Comparison of ENCODE assay signal across 8 mouse cellular contexts in the genomic region with DNA sequence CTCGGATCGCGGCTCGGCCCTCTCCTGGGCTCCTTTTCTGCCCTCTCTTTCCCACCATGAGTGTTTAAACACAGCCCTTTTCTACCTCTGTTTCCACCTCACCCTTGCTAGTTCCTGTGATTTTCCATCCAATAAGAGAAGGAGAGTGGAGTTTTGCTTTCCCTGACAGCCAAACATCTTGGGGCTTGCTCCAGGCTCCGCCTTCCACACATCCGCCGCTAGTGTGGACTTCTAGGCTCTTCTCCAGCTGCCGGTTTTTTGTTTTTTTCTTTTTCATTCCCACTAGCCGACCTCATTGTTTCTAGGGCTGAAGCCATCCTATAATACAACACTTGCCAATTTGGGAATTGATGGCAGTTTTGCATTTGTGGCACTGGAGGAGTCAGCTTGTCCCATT. TPM values are rescaled to one million over a fixed set of nuclear protein-coding genes. Genes with fewer than 3 reads are reported as not detected.
A peak's percentile ranks its signal among the peaks of the same experiment; 100 is the strongest.
DNase-seq lines count a peak whose midpoint lies in the region; ATAC-seq and TF ChIP-seq lines count a peak whose summit lies in the region.

No protein-coding gene starts in this region.

- H3K9ac ChIP-seq in hindbrain, postnatal 0 days (replicated peaks; ENCODE audit: low read length): peak overlapping the region; percentile 50

- peak; percentile 55 for ATAC-seq in hindbrain, postnatal 0 days

- H3K79me2 ChIP-seq in macrophage (ENCODE audit: inconsistent target): peaks cover 21% of the 10 kb centered on the region

- no peaks in the 10 kb centered on the region for H3K36me3 ChIP-seq in hindbrain, postnatal 0 days (ENCODE audit: insufficient read depth, low read length)
- no peaks in the 10 kb centered on the region for H3K36me3 ChIP-seq in macrophage (ENCODE audit: inconsistent target)

- intact Hi-C loops in left cerebral cortex, adult 2 months (cut with DNase I): no loop called here

- H3K27me3 ChIP-seq in hindbrain, postnatal 0 days (ENCODE audit: insufficient read depth, low read length): no peaks in the 10 kb centered on the region

- WGBS in hindbrain, postnatal 0 days: 2% methylated on average over 9 of the region's 9 CpGs
- WGBS in macrophage (ENCODE audit: missing documents): under 1% methylated on average over 9 of the region's 9 CpGs

- peak overlapping the region; percentile 62 for H3K4me2 ChIP-seq in hindbrain, postnatal 0 days (ENCODE audit: low read depth, low read length)

- H3K27ac ChIP-seq in hindbrain, postnatal 0 days: peak overlapping the region; percentile 99
- peak overlapping the region; percentile 99 for H3K27ac ChIP-seq in left cerebral cortex, adult 2 months
- H3K27ac ChIP-seq in macrophage: peak overlapping the region; percentile 98

- peak; percentile 2; the same call in 1 of the 2 replicates for TF ChIP-seq CTCF in hindbrain, postnatal 0 days (IDR thresholded peaks at IDR 0.05; ENCODE audit: low read depth)
- no peak; the same call in 1 of the 2 replicates for TF ChIP-seq CTCF in left cerebral cortex, adult 2 months (IDR thresholded peaks at IDR 0.05)

- peak overlapping the region; percentile 21; the same call in 1 of the 2 replicates for H3K4me3 ChIP-seq in hindbrain, postnatal 0 days (ENCODE audit: low read length)
- peak overlapping the region; percentile 42 for H3K4me3 ChIP-seq in left cerebral cortex, adult 2 months
- peak overlapping the region; percentile 28 for H3K4me3 ChIP-seq in macrophage (ENCODE audit: inconsistent target)

- peak; percentile 53 to 59 for DNase-seq in adrenal gland, adult 18-20 months (ENCODE audit: low spot score in 2 of 2)
- DNase-seq in embryo, embryonic 10 days (ENCODE audit: low spot score): peak; percentile 83
- peak; percentile 54 to 66 for DNase-seq in gastrocnemius, adult 8-10 months (ENCODE audit: low spot score in 2 of 2)
- DNase-seq in hindbrain, postnatal 0 days (ENCODE audit: low spot score): peak; percentile 90
- peak; percentile 39 to 63 for DNase-seq in left cerebral cortex, adult 2 months (ENCODE audit: extremely low spot score in 1 of 2, low spot score in 2 of 2)
- peak; percentile 64 to 69 for DNase-seq in right cerebral cortex, adult 2 months (ENCODE audit: low spot score in 2 of 2)
- peak; percentile 65 to 70 for DNase-seq in urinary bladder, postnatal 4 days (ENCODE audit: low spot score in 2 of 2)

- H3K4me1 ChIP-seq in hindbrain, postnatal 0 days (ENCODE audit: insufficient read depth, low read length): peaks cover 26% of the 10 kb centered on the region

- no peaks in the 10 kb centered on the region for H3K9me3 ChIP-seq in hindbrain, postnatal 0 days (ENCODE audit: low read length)

RNA-seq across cellular contexts. Expression of gene Sde2, which starts 2.8 kb away (rescaled TPM):
- 10 to 100 TPM; 21.5 to 22.9 TPM for total RNA-seq in adrenal gland, adult 18-20 months (2021)
- total RNA-seq in gastrocnemius, adult 8-10 months (2022): 1 to 10 TPM; 6.8 to 8.4 (median 7.6) TPM
- total RNA-seq in hindbrain, postnatal 0 days (2014; rRNA removed): 11.1 and 13.1 TPM in 2 replicates
- polyA plus RNA-seq in hindbrain, postnatal 0 days (2015; fragmentation: Nextera tagmentation; extraction: Ambion mirVana): 21.4 and 21.7 TPM in 2 replicates
- total RNA-seq in left cerebral cortex, adult 2 months (2021): 10 to 100 TPM; 23.4 to 24.5 TPM
- 100 to 1,000 TPM in 9 of 26 experiments, 10 to 100 TPM in 17; 26.5 to 185 (median 73.7) TPM for total RNA-seq in macrophage (2018; cell fraction: chromatin; rRNA removed)
- 10 to 100 TPM; 20.3 to 76.1 (median 33.2) TPM for total RNA-seq in macrophage (2018; cell fraction: cytosol; rRNA removed)
- total RNA-seq in macrophage (2018; cell fraction: nucleus; rRNA removed): 100 to 1,000 TPM in 4 of 26 experiments, 10 to 100 TPM in 22; 19.6 to 128 (median 61.7) TPM
- 14.4 to 20.0 TPM (median 18.7 TPM) in 3 replicates for polyA plus RNA-seq in macrophage (2018)

RNA-seq across cellular contexts. Expression of gene H3f3a, which starts 34.4 kb away (rescaled TPM):
- total RNA-seq in adrenal gland, adult 18-20 months (2021): 100 to 1,000 TPM; 557 to 688 TPM
- 100 to 1,000 TPM; 274 to 310 (median 289) TPM for total RNA-seq in gastrocnemius, adult 8-10 months (2022)
- 1,143 and 1,334 TPM in 2 replicates for total RNA-seq in hindbrain, postnatal 0 days (2014; rRNA removed)
- 1,977 and 1,992 TPM in 2 replicates for polyA plus RNA-seq in hindbrain, postnatal 0 days (2015; fragmentation: Nextera tagmentation; extraction: Ambion mirVana)
- 100 to 1,000 TPM; 261 to 262 TPM for total RNA-seq in left cerebral cortex, adult 2 months (2021)
- total RNA-seq in macrophage (2018; cell fraction: chromatin; rRNA removed): 100 to 1,000 TPM in 9 of 26 experiments, 10 to 100 TPM in 17; 24.0 to 166 (median 85.8) TPM
- total RNA-seq in macrophage (2018; cell fraction: cytosol; rRNA removed): 1,000 to 10,000 TPM in 1 of 26 experiments, 100 to 1,000 TPM in 25; 716 to 1,086 (median 853) TPM
- total RNA-seq in macrophage (2018; cell fraction: nucleus; rRNA removed): 100 to 1,000 TPM in 23 of 26 experiments, 10 to 100 TPM in 3; 59.1 to 236 (median 165) TPM
- polyA plus RNA-seq in macrophage (2018): 677 to 1,075 TPM (median 721 TPM) in 3 replicates

RNA-seq across cellular contexts. Expression of gene Lefty2, which starts 44.8 kb away (rescaled TPM):
- total RNA-seq in adrenal gland, adult 18-20 months (2021): under 1 TPM; 0.32 to 0.73 TPM
- not detected for total RNA-seq in gastrocnemius, adult 8-10 months (2022)
- total RNA-seq in hindbrain, postnatal 0 days (2014; rRNA removed): 11.3 and 15.3 TPM in 2 replicates
- 6.8 and 7.1 TPM in 2 replicates for polyA plus RNA-seq in hindbrain, postnatal 0 days (2015; fragmentation: Nextera tagmentation; extraction: Ambion mirVana)
- total RNA-seq in left cerebral cortex, adult 2 months (2021): under 1 TPM; 0.61 to 0.84 TPM
- not detected for total RNA-seq in macrophage (2018; cell fraction: chromatin; rRNA removed)
- not detected for total RNA-seq in macrophage (2018; cell fraction: cytosol; rRNA removed)
- not detected for total RNA-seq in macrophage (2018; cell fraction: nucleus; rRNA removed)
- polyA plus RNA-seq in macrophage (2018): not detected in 3 replicates

RNA-seq across cellular contexts. Expression of gene Pycr2, which starts 56.0 kb away (rescaled TPM):
- total RNA-seq in adrenal gland, adult 18-20 months (2021): 10 to 100 TPM; 30.3 to 34.3 TPM
- 10 to 100 TPM in 3 of 4 experiments, 1 to 10 TPM in 1; 9.3 to 11.4 (median 10.8) TPM for total RNA-seq in gastrocnemius, adult 8-10 months (2022)
- total RNA-seq in hindbrain, postnatal 0 days (2014; rRNA removed): 70.2 and 76.1 TPM in 2 replicates
- 63.4 and 64.7 TPM in 2 replicates for polyA plus RNA-seq in hindbrain, postnatal 0 days (2015; fragmentation: Nextera tagmentation; extraction: Ambion mirVana)
- 10 to 100 TPM; 26.7 to 28.3 TPM for total RNA-seq in left cerebral cortex, adult 2 months (2021)
- 10 to 100 TPM in 11 of 26 experiments, 1 to 10 TPM in 15; 1.6 to 22.7 (median 8.9) TPM for total RNA-seq in macrophage (2018; cell fraction: chromatin; rRNA removed)
- 10 to 100 TPM in 18 of 26 experiments, 1 to 10 TPM in 8; 6.3 to 20.2 (median 12.6) TPM for total RNA-seq in macrophage (2018; cell fraction: cytosol; rRNA removed)
- 10 to 100 TPM in 8 of 26 experiments, 1 to 10 TPM in 18; 2.4 to 21.9 (median 6.5) TPM for total RNA-seq in macrophage (2018; cell fraction: nucleus; rRNA removed)
- polyA plus RNA-seq in macrophage (2018): 6.7 to 27.5 TPM (median 13.8 TPM) in 3 replicates

Comparison
In these comparisons a context has a peak if more than half of its experiments do, and no peak if none do; other contexts are left out.
1. Peak in every context shown above with its lines: DNase-seq, ATAC-seq, H3K4me3 ChIP-seq and H3K27ac ChIP-seq.